Mouse (Mus musculus): ENCODE data around the gene C4bp. TPM values are rescaled to one million over a fixed set of nuclear protein-coding genes. Genes with fewer than 3 reads are reported as not detected.

The C4bp gene
- total RNA-seq, 2 experiments from 2014 or later = 0.89 to 1.1 TPM

Other genes starting within 250 kb of the C4bp start
- gene Cd55b, start 238.6 kb downstream of the C4bp start, total RNA-seq (2021) = not detected
- 1 to 10 TPM; 6.6 to 7.4 TPM for gene Cd55, start 198.9 kb downstream of the C4bp start, total RNA-seq (2021)
- gene Zp3r, start 32.0 kb downstream of the C4bp start, total RNA-seq (2021) = not detected
- gene Gm29427, start 54.2 kb upstream of the C4bp start, total RNA-seq (2021) = under 1 TPM in 1 of 2 experiments, not detected in 1; 0.31 TPM
- gene Yod1, start 55.7 kb upstream of the C4bp start, total RNA-seq (2021) = 10 to 100 TPM; 15.3 to 17.6 TPM
- gene Pfkfb2, start 67.6 kb upstream of the C4bp start, total RNA-seq (2021) = 10 to 100 TPM; 38.6 to 53.6 TPM
- 1 to 10 TPM; 1.7 to 2.2 TPM for gene AA986860, start 70.3 kb upstream of the C4bp start, total RNA-seq (2021)
- not detected for gene Fcamr, start 139.3 kb upstream of the C4bp start, total RNA-seq (2021)
- not detected for gene Pigr, start 165.1 kb upstream of the C4bp start, total RNA-seq (2021)
- gene Fcmr, start 204.0 kb upstream of the C4bp start, total RNA-seq (2021) = under 1 TPM in 1 of 2 experiments, not detected in 1; 0.68 TPM
- not detected for gene Il24, start 225.8 kb upstream of the C4bp start, total RNA-seq (2021)
- not detected for gene Il20, start 249.8 kb upstream of the C4bp start, total RNA-seq (2021)